In genomic region chr19:57181852-57182528, GRCm38 (mm10) we compare ENCODE assay signal across 12 mouse cellular contexts.
DNase-seq lines count a peak whose midpoint lies in the region; ATAC-seq and TF ChIP-seq lines count a peak whose summit lies in the region.
"Had no signal": no experiment of that assay in that cellular context is flagged by ENCODE, and none has a peak within 500 bp of the region (broad histone marks: within the 10 kb centered on the region; RNA-seq: fewer than 3 reads in every experiment).

No protein-coding gene starts in this region.

- H3K4me1 ChIP-seq in lung, embryonic 15.5 days: peaks cover 47% of the 10 kb centered on the region
- H3K4me1 ChIP-seq in forebrain, postnatal 0 days (ENCODE audit: insufficient read depth): no peaks in the 10 kb centered on the region

- DNase-seq in urinary bladder, postnatal 36 days (ENCODE audit: low spot score in 2 of 2): peak; percentile 49 to 55
- DNase-seq in urinary bladder, postnatal 10 days (ENCODE audit: low spot score): no peak
- peak; percentile 61 for DNase-seq in kidney, postnatal 10 days
- no peak for DNase-seq in layer of hippocampus, adult 9-11 months
- DNase-seq in forebrain, postnatal 0 days: no peak
- no peak for DNase-seq in left cerebral cortex, adult 18-20 months (ENCODE audit: low spot score in 2 of 2)
- DNase-seq: adrenal gland, adult 2 months; gastrocnemius, postnatal 36 days; thymus, postnatal 36 days had no signal

- H3K27me3 ChIP-seq in lung, embryonic 15.5 days: no peaks in the 10 kb centered on the region
- no peaks in the 10 kb centered on the region for H3K27me3 ChIP-seq in forebrain, postnatal 0 days (ENCODE audit: insufficient read depth, low read length)

- no peaks in the 10 kb centered on the region for H3K9me3 ChIP-seq in lung, embryonic 15.5 days
- H3K9me3 ChIP-seq in forebrain, postnatal 0 days (ENCODE audit: low read length): no peaks in the 10 kb centered on the region

- no peaks in the 10 kb centered on the region for H3K36me3 ChIP-seq in lung, embryonic 15.5 days
- H3K36me3 ChIP-seq in forebrain, postnatal 0 days (ENCODE audit: insufficient read depth): no peaks in the 10 kb centered on the region

- no peak overlapping the region for H3K9ac ChIP-seq in lung, embryonic 15.5 days
- no peak overlapping the region for H3K9ac ChIP-seq in forebrain, postnatal 0 days

- no peak overlapping the region for H3K4me2 ChIP-seq in lung, embryonic 15.5 days
- no peak overlapping the region for H3K4me2 ChIP-seq in forebrain, postnatal 0 days (ENCODE audit: low read depth)

- no peak for ATAC-seq in lung, embryonic 15.5 days (ENCODE audit: borderline replicate concordance, extremely low read depth, low FRiP score, low TSS enrichment)
- ATAC-seq in forebrain, postnatal 0 days: no peak

- no peak for TF ChIP-seq CTCF in forebrain, postnatal 0 days (IDR thresholded peaks at IDR 0.05; ENCODE audit: low read depth)

- H3K27ac ChIP-seq in lung, embryonic 15.5 days: peak overlapping the region; percentile 44
- no peak overlapping the region for H3K27ac ChIP-seq in forebrain, postnatal 0 days (ENCODE audit: low read depth, low read length)
- H3K27ac ChIP-seq: layer of hippocampus, adult 2 months; macrophage had no signal

- 69% methylated on average over 10 of the region's 10 CpGs for WGBS in lung, embryonic 15.5 days
- WGBS in forebrain, postnatal 0 days: 89% methylated on average over 10 of the region's 10 CpGs

- no peak overlapping the region for H3K4me3 ChIP-seq in lung, embryonic 15.5 days
- H3K4me3 ChIP-seq in forebrain, postnatal 0 days (ENCODE audit: low read depth, low read length): no peak overlapping the region
- H3K4me3 ChIP-seq: layer of hippocampus, adult 2 months had no signal

Comparison
In these comparisons a context has a peak if more than half of its experiments do, and no peak if none do; other contexts are left out.
1. DNase-seq: peak in urinary bladder, postnatal 36 days (2 of 2) and kidney, postnatal 10 days (single experiment); none in urinary bladder, postnatal 10 days (single experiment), layer of hippocampus, adult 9-11 months (single experiment), forebrain, postnatal 0 days (single experiment) and left cerebral cortex, adult 18-20 months (0 of 2).